Mouse (Mus musculus): Measurements from ENCODE around the gene Nrn1l.

Nrn1l gene

DNA sequence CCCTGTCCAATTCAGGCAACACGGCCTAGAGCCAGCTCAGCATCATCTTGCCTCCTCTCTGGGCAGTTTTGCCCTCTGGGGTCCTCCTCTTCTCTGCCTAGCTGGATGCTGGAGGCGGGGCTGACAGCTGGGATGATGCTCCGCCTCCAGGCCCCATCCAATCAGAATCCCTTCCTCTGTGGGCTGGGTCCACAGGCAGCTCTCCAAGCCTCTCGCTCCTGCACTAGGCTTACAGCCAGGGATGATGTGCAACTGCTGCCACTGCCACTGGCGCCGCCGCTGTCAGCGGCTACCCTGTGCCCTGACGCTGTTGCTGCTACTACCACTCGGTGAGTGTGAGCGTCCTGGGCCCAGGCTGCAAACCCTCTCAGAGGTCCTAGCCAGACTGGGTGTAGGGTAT is at the start of gene Nrn1l:
Nrn1l (plus strand) TSS at position 229 of the 400 bp plus-strand sequence.
- DNase-seq (ENCODE audit: low spot score in 2 of 2): peak in 1 of 2 experiments; percentile 46

- DNase-seq (ENCODE audit: low spot score in 2 of 2): no peak
Measured at GRCm38 (mm10) chr8:105846678-105847077, 46.7 kb upstream of the Nrn1l start.

- DNase-seq (ENCODE audit: low spot score in 2 of 2): no peak
Measured at GRCm38 (mm10) chr8:105850014-105850413, 43.4 kb upstream of the Nrn1l start.

- DNase-seq (ENCODE audit: low spot score in 2 of 2): no peak
Measured at GRCm38 (mm10) chr8:105850611-105851010, 42.8 kb upstream of the Nrn1l start.

- DNase-seq (ENCODE audit: low spot score in 2 of 2): peak; percentile 88 to 94
Measured at GRCm38 (mm10) chr8:105851651-105852143, 41.7 kb upstream of the Nrn1l start.

- no peak for DNase-seq (ENCODE audit: low spot score in 2 of 2)
Measured at GRCm38 (mm10) chr8:105852146-105852729, 41.1 kb upstream of the Nrn1l start.

DNA sequence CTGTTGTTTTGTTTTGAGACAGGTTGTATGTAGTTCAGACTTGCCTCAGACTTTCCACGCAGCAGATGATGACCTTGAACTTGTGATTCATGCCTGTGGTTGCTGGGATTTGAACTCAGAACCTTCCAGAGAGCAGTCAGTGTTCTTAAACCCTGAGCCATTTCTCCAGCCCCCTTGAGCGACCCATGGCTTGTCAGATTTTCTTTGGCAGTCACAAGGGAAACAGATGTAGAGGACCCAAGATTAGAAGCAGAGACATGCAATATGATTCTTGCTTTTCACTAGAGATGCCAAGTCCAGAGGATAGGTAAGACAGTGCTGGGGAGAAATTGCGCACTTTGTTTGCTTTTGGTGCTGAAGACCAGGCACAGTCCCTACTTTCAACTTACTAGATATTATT is 40.2 kb upstream of the Nrn1l start, which contains the start of gene Cenpt:
Cenpt (minus strand) TSS at position 101 of the 400 bp plus-strand sequence.
- no peak for DNase-seq (ENCODE audit: low spot score in 2 of 2)

DNA sequence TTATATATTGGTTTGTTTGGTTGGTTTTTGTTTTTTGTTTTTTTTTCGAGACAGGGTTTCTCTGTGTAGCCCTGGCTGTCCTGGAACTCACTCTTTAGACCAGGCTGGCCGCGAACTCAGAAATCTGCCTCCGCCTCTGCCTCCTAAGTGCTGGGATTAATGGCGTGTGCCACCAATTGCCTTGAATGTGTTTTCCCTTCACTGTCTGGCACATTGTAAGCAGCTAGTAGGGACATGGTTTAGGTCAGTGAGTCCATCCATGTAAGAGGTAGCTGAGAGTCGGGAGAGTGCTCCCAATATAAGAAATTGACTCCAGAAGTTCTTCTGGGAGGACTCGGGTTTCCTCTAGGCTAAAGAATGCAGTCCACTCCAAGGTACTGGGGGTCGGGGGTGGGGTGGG is 39.1 kb upstream of the Nrn1l start:
- no peak for DNase-seq (ENCODE audit: low spot score in 2 of 2)

DNA sequence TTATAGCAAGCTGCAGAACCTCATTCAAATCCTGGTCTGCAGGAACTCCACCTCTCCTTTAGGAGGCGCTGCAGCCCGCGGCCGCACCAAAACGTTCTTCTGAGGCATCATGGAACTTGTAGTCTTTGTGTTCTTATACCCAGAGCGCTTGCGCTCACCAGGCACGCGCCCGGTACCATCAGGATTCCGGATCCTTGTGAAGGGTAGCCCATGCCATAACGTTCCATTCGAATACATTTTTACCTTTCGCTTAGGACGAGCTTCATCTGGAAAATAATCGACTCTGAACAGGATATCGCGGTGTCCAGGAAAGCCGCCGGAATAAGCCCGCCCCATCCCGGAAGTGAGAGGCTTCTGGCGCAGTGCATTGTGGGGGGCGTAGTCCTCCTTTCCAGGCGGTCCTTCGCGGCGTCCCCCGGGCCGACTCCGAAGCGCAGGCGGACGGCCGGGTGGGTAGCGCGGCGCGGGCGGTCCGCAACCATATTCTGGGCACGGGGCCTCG is 38.6 kb upstream of the Nrn1l start, which contains the start of gene Thap11:
Thap11 (plus strand) TSS at position 418 of the 502 bp plus-strand sequence.
- DNase-seq (ENCODE audit: low spot score in 2 of 2): peak; percentile 92 to 95

DNA sequence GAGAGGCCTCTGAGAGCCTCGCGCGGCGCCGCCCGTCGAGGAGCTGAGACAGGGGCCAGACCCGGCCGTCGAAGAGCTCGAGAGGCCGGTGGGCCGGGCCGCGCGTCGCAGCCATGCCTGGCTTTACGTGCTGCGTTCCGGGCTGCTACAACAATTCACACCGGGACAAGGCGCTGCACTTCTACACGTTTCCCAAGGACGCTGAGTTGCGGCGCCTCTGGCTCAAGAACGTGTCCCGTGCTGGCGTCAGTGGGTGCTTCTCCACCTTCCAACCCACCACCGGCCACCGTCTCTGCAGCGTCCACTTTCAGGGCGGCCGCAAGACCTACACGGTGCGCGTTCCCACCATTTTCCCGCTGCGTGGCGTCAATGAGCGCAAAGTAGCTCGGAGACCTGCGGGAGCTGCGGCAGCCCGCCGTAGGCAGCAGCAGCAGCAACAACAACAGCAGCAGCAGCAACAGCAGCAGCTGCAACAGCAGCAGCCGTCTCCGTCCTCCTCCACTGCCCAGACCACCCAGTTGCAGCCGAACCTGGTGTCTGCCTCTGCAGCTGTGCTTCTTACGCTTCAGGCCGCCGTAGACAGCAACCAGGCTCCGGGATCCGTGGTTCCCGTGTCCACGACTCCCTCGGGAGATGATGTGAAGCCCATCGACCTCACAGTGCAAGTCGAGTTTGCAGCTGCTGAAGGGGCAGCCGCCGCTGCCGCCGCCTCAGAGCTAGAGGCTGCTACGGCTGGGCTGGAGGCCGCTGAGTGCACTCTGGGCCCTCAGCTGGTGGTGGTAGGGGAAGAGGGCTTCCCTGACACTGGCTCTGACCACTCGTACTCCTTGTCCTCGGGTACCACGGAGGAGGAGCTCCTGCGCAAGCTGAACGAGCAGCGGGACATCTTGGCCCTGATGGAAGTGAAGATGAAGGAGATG is 37.9 kb upstream of the Nrn1l start:
- DNase-seq (ENCODE audit: low spot score in 2 of 2): peak; percentile 61 to 84

DNA sequence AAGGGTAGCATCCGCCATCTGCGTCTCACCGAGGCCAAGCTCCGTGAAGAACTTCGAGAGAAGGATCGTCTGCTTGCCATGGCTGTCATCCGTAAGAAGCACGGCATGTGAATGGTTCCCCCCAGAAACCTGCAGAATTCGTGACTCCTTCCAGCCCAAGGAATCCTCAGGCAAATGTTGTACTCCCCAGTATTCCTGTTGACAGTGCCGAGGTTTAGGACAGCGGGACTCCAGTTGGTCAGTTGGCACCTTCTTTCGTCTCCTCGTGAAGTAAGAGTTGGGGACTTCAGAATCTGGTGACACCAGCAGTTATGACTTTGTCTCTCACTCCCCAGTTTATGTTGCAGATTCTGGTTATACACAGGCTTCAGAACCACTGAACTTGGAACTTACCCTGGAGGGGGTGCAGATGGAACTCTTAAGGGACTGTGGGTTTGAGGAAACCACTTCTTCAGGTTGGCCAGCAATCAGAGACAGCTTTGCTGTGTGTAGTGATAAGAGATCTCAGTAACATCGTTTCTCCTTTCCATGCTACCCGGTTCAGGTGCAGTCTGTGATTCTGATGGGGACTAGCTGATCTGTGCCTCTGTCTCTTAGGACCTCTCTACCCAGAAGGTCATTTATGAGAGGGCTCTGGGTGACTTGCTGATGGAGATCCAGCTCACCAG is 37.1 kb upstream of the Nrn1l start:
- no peak for DNase-seq (ENCODE audit: low spot score in 2 of 2)

GRCm38 (mm10) chr8:105858495-105858894 is 34.9 kb upstream of the Nrn1l start:
- DNase-seq (ENCODE audit: low spot score in 2 of 2): no peak

- peak in 1 of 2 experiments; percentile 47 for DNase-seq (ENCODE audit: low spot score in 2 of 2)
Measured at GRCm38 (mm10) chr8:105859314-105859713, 34.1 kb upstream of the Nrn1l start.

DNA sequence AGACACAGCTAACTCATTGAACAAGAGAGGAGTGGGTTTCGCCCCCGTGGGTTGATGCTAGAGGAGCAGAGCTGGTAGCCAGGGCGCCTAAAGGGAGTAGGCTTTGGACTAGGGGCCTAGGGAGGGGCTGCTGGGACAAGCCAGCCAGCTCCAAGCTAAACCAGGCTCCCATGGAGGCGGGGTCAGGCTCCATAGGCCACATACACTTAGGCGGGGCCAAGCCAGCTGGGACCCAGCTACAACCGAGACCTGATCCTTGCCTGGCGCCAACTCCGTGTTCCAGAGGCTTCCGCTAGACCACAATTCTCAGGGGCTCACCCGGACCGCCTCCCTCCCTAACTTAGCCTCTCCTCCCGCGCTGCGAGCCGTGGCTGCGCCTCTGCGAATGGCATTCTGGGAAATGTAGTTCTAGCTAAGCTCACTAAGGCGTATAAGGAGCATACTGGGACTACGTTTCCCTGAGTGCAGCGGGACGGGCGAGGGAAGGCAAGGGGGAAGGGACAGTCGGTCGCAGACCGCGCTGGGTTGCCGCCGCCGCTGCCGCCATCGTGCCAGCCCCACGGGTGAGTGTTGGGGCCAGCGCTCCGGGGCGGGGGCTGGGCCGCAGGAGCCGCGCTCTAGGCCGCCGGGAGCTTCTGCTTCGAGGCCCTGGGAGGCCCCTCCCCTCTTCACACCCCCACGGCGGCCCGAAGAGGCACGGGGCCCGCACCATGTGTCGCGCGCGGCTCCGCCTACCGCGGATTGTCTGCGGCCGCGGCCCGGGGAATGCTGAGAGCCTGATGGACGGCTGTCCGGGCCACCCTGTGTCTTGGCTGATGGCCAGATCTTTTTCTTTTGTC is 33.0 kb upstream of the Nrn1l start, which contains the start of gene Nutf2:
Nutf2 (plus strand) TSS at position 438 of the 839 bp plus-strand sequence.
- peak; percentile 91 to 93 for DNase-seq (ENCODE audit: low spot score in 2 of 2)

GRCm38 (mm10) chr8:105861951-105862350 is 31.4 kb upstream of the Nrn1l start:
- peak in 1 of 2 experiments; percentile 34 for DNase-seq (ENCODE audit: low spot score in 2 of 2)

- DNase-seq (ENCODE audit: low spot score in 2 of 2): no peak
Measured at GRCm38 (mm10) chr8:105866364-105867029, 26.9 kb upstream of the Nrn1l start.

DNA sequence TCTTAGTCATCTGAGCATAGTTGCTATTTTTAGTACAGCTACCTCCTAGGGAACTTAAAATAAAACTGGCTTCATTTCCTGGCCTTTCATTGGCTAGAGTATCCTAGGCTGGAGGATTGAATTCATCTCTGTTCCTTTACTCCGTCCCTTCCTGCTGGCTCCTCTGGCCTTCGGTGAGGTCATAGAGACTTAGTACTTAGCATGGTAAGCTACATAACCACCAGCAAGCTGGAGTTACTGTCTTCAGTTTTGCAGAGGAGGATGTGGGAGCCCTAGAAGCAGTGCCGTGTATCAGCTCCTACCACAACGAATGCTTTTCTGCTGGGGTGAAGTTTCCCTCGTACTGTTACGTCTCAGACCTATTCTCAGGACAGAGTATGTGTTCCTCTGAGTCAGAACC is 19.1 kb upstream of the Nrn1l start:
- no peak for DNase-seq (ENCODE audit: low spot score in 2 of 2)

DNA sequence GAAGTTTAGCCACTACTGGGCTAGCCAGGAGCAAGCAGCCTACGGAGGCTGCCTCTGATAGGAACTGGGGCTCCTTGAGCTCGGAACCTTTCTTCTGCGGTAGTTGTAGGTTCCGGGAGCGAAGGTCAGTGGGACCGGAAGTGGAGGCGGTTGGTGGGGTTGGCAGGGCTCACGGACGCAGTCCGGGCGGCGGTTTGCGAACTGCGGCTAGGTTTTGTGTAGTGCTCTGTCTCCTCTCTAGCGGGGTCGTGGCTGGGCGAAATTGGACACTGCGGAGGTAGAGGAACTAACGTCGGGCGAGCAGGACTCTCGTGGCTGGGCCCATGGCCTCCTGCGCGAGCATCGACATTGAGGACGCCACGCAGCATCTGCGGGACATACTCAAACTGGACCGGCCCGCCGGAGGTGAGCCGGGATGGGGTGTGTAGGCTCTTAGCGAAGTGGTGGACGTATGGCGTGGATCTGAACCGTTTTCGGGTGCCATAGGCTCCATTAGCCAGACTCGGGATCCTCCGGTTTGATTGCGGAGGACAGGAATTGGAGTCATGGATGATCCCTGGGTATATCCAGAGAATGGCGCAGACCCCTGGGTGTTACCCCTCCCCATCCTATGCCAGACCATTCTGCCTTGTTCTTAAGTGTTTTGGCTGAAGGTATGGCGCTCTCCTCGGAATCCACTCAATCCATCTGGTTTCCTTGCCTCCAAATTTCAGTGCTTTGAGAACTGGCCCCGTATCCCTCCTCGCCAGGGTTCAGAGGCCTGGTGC is 12.4 kb upstream of the Nrn1l start, which contains the start of gene Edc4:
Edc4 (plus strand) TSS at position 128 of the 767 bp plus-strand sequence.
- DNase-seq (ENCODE audit: low spot score in 2 of 2): peak; percentile 89 to 95

GRCm38 (mm10) chr8:105889756-105890465 is 3.5 kb upstream of the Nrn1l start:
- no peak for DNase-seq (ENCODE audit: low spot score in 2 of 2)
